Mouse (Mus musculus) liver, adult 2 months (tissue): ENCODE data around the gene Epm2aip1. TPM values are rescaled to one million over a fixed set of nuclear protein-coding genes. Genes with fewer than 3 reads are reported as not detected.

Source experiments
- DNase-seq: peaks from one replicate; pipeline ENCODE4 v3.0.0-alpha.2; 2011; ENCODE audit warnings: low read depth, low spot score; ENCODE audit errors: extremely low read depth
- H3K27ac ChIP-seq: fragments of 200-500 bp; replicated peaks from 2 replicates; pipeline ENCODE4 v1.5.1; 2012; ENCODE audit warnings: low read depth, mild to moderate bottlenecking, control low read depth, inconsistent platforms, low read length; ENCODE audit not compliant: insufficient read depth
- H3K27me3 ChIP-seq: fragments of 200-500 bp; 2 replicates; pipeline ENCODE4 v1.6.1; 2012; ENCODE audit warnings: mild to moderate bottlenecking, moderate library complexity, low read length, inconsistent platforms; ENCODE audit not compliant: control insufficient read depth, insufficient read depth
- H3K36me3 ChIP-seq: fragments of 200-500 bp; 2 replicates; pipeline ENCODE4 v1.6.1; 2012; ENCODE audit warnings: low read length, inconsistent platforms; ENCODE audit not compliant: control insufficient read depth, insufficient read depth
- H3K4me1 ChIP-seq: fragments of 200-500 bp; 2 replicates; pipeline ENCODE4 v1.6.1; 2011; ENCODE audit warnings: low read length; ENCODE audit not compliant: control insufficient read depth, insufficient read depth
- H3K4me3 ChIP-seq: fragments of 200-500 bp; 2 replicates; pipeline ENCODE4 v1.5.1; 2011; ENCODE audit warnings: low read depth, mild to moderate bottlenecking, control low read depth, low read length, moderate library complexity; ENCODE audit not compliant: insufficient read depth
- H3K79me2 ChIP-seq: fragments of 200-500 bp; 2 replicates; pipeline ENCODE4 v1.6.1; 2012; ENCODE audit warnings: inconsistent platforms, mild to moderate bottlenecking, low read length, moderate library complexity; ENCODE audit not compliant: control insufficient read depth, insufficient read depth
- H3K9ac ChIP-seq: fragments of 200-500 bp; 2 replicates; pipeline ENCODE4 v1.6.1; 2012; ENCODE audit warnings: low read depth, mild to moderate bottlenecking, control low read depth, inconsistent platforms, low read length
- CTCF ChIP-seq: fragments of 200-500 bp; IDR thresholded peaks from 2 replicates; pipeline ENCODE4 v1.5.1; 2011; ENCODE audit warnings: low read depth, low read length, control low read depth
- POLR2A ChIP-seq: fragments of 200-500 bp; IDR thresholded peaks from 2 replicates; pipeline ENCODE4 v1.6.1; 2011; ENCODE audit warnings: low read length, control low read depth; ENCODE audit not compliant: insufficient read depth; ENCODE audit errors: extremely low read depth
- WGBS: fragments of 180-500 bp; shearing (Covaris S2); methylation state at CpG from one replicate; pipeline ENCODE4 v1.1.7; 2018; 5-methylcytosine and 5-hydroxymethylcytosine counted together
- polyA plus RNA-seq: library from polyadenylated mRNA; depleted of rRNA; stranded (reverse); fragments of >200 nt; gene quantifications from 2 replicates; pipeline ENCODE4 v1.2.3, GENCODE M21; 2012
- total RNA-seq: library from RNA; depleted of rRNA; stranded (reverse); fragments of >200 nt; gene quantifications from 2 replicates; pipeline ENCODE4 v1.2.3, GENCODE M21; 2014

Epm2aip1 gene
- total and polyA plus RNA-seq, 2 experiments: 5.2 to 8.8 TPM

- DNase-seq: no peak
- Histone ChIP-seq H3K9ac (0 out of 2 replicates have a peak within 1 kb of the TSS, but pooled peaks have one; percentile 12), H3K4me3 (peak within 1 kb of the TSS; percentile 41; the same call in 1 of the 2 replicates), H3K27ac (no peak within 1 kb of the TSS), H3K4me1 (no peaks in the 10 kb centered on the region; the same call in 1 of the 2 replicates), H3K79me2 (no peaks in the 10 kb centered on the region), H3K27me3 (peaks cover 19% of the 10 kb centered on the region), H3K36me3 (no peaks in the 10 kb centered on the region)
- TF ChIP-seq POLR2A (no peak), CTCF (no peak)
- 18% methylated on average over 64 of the region's 72 CpGs for whole genome bisulfite sequencing
These were observed 39.5 kb downstream of the Epm2aip1 start, which contains the start of gene Trank1 for GRCm38 (mm10) chr9:111311031-111311842. TSS of gene Trank1 (plus strand) at chr9:111311739.

GRCm38 (mm10) chr9:111311843-111312441 is 40.2 kb downstream of the Epm2aip1 start:
- no peak for DNase-seq
- H3K4me3 ChIP-seq: peak overlapping the region; percentile 41; the same call in 1 of the 2 replicates
- H3K27me3 ChIP-seq: peaks cover 19% of the 10 kb centered on the region
- TF ChIP-seq POLR2A (no peak), CTCF (no peak)
- 2% methylated on average over 56 of the region's 98 CpGs for WGBS
- H3K79me2 ChIP-seq: no peaks in the 10 kb centered on the region
- H3K4me1 ChIP-seq: no peaks in the 10 kb centered on the region; the same call in 1 of the 2 replicates
- H3K27ac ChIP-seq: no peak overlapping the region
- no peaks in the 10 kb centered on the region for H3K36me3 ChIP-seq
- 0 out of 2 replicates have a peak overlapping the region, but pooled peaks have one; percentile 12 for H3K9ac ChIP-seq

GRCm38 (mm10) chr9:111312442-111313141 is 40.9 kb downstream of the Epm2aip1 start:
- H3K27ac ChIP-seq: no peak overlapping the region
- WGBS: 2% methylated on average over 51 of the region's 59 CpGs
- peaks cover 19% of the 10 kb centered on the region for H3K27me3 ChIP-seq
- H3K79me2 ChIP-seq: no peaks in the 10 kb centered on the region
- no peak overlapping the region for H3K4me3 ChIP-seq
- H3K4me1 ChIP-seq: no peaks in the 10 kb centered on the region; the same call in 1 of the 2 replicates
- TF ChIP-seq CTCF: no peak
- no peak for TF ChIP-seq POLR2A
- no peaks in the 10 kb centered on the region for H3K36me3 ChIP-seq
- no peak for DNase-seq
- no peak overlapping the region for H3K9ac ChIP-seq

GRCm38 (mm10) chr9:111313299-111313698 is 41.6 kb downstream of the Epm2aip1 start:
- WGBS: 16% methylated on average over 6 of the region's 6 CpGs
- H3K79me2 ChIP-seq: no peaks in the 10 kb centered on the region
- no peak overlapping the region for H3K9ac ChIP-seq
- no peak overlapping the region for H3K27ac ChIP-seq
- TF ChIP-seq CTCF (no peak), POLR2A (no peak)
- H3K4me1 ChIP-seq: no peaks in the 10 kb centered on the region; the same call in 1 of the 2 replicates
- H3K36me3 ChIP-seq: no peaks in the 10 kb centered on the region
- H3K4me3 ChIP-seq: no peak overlapping the region
- DNase-seq: no peak
- H3K27me3 ChIP-seq: peaks cover 19% of the 10 kb centered on the region

GRCm38 (mm10) chr9:111313793-111314192 is 42.1 kb downstream of the Epm2aip1 start:
- H3K27ac ChIP-seq: no peak overlapping the region
- 22% methylated on average over 5 of the region's 5 CpGs for WGBS
- DNase-seq: no peak
- H3K36me3 ChIP-seq: no peaks in the 10 kb centered on the region
- H3K4me3 ChIP-seq: no peak overlapping the region
- H3K4me1 ChIP-seq: no peaks in the 10 kb centered on the region; the same call in 1 of the 2 replicates
- H3K79me2 ChIP-seq: no peaks in the 10 kb centered on the region
- no peak overlapping the region for H3K9ac ChIP-seq
- peaks cover 19% of the 10 kb centered on the region for H3K27me3 ChIP-seq
- TF ChIP-seq CTCF: no peak
- no peak for TF ChIP-seq POLR2A
